Mouse (Mus musculus): Measurements from ENCODE around the gene Cfap299.

Gene Cfap299

GRCm38 (mm10) chr5:98807953-98808352 is 478.8 kb downstream of the Cfap299 start:
- DNase-seq (ENCODE audit: low spot score in 2 of 2) = no peak

GRCm38 (mm10) chr5:98812380-98812779 is 483.3 kb downstream of the Cfap299 start:
- no peak for DNase-seq (ENCODE audit: low spot score in 2 of 2)

GRCm38 (mm10) chr5:98815269-98815668 is 486.2 kb downstream of the Cfap299 start:
- no peak for DNase-seq (ENCODE audit: low spot score in 2 of 2)

DNA sequence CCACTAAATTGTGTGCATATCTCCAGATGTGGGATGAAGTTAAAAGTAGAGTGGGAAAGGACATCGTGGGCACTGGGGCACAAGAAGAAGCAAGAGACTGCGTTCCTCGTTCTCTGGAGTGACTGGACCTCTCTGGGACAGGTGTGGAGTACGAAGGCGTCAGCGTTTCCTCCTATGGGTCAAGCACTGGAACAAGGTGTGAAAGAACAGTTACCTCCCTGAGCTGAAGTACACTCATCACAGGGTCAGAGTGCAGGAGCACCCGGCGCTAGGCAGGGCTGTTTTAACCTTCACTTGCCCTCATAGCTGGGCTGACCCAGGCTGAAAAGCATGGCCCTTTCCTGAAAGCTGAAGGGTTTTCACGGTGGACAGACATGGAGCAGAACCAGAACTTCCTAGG is 504.7 kb downstream of the Cfap299 start:
- DNase-seq (ENCODE audit: low spot score in 2 of 2) = no peak

- no peak for DNase-seq (ENCODE audit: low spot score in 2 of 2)
Measured at GRCm38 (mm10) chr5:98834300-98834699, 505.2 kb downstream of the Cfap299 start.

- DNase-seq (ENCODE audit: low spot score in 2 of 2) = no peak
Measured at GRCm38 (mm10) chr5:98842600-98843310, 513.7 kb downstream of the Cfap299 start.

DNA sequence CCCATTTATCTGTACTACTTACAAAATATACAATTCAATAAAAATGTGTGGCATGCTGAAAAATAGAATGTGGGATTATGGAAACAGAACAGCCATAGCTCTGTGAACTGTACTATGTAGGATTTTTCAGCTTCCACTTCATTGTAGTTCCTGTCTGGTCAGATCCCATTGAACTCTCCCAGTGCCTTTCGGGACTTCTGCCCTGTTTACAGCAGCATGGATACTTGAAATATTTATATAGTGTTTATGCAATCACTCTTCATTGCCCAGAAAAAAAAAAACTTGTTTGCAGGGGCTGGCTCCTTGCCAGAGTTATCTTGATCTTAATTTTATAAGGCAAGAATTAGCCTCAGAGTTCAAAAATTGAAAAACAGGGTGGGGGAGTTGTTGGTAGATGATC is 515.6 kb downstream of the Cfap299 start:
- no peak for DNase-seq (ENCODE audit: low spot score in 2 of 2)

All from right cerebral cortex, adult 2 months (tissue).